Mouse (Mus musculus): ENCODE results near the gene Gm5485. TPM values are rescaled to one million over a fixed set of nuclear protein-coding genes. Genes with fewer than 3 reads are reported as not detected.

Gm5485 gene
- 0.62 and 0.73 TPM in 2 replicates for polyA plus RNA-seq (2014; fragmentation: Nextera tagmentation; extraction: Ambion mirVana)

DNA sequence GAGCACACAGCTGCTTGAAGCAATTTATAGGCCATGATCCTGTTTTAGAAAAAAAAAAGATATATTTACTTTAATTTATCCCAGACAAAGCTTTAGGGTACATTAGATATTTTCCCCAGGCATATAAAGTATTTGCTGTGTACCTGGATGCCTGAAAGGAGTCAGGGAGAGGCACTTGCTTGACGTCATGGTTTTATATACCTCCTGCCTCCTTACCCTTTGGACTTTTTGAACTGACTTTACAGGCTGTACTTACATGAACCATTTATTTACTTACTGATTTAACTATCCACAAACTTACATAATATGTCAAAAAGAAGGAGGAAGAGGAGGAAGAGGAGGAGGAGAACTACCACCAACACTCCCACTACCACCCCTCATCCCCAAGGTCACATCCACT lies at the start of gene Gm5485:
Gene Gm5485, minus strand, starts transcription at position 171 of the 400 bp plus-strand sequence.
- DNase-seq (ENCODE audit: low spot score) (no peak), ATAC-seq (replicated peaks; ENCODE audit: low FRiP score, low TSS enrichment, low read depth) (peak; percentile 73)
- H3K9ac ChIP-seq (ENCODE audit: low read length): no peak within 1 kb of the TSS
- H3K4me3 ChIP-seq (ENCODE audit: low read depth, low read length): no peak within 1 kb of the TSS
- WGBS: 54% methylated on average over 1 of the region's 1 CpGs
- peaks cover 9% of the 10 kb centered on the region; the same call in 1 of the 2 replicates for H3K4me1 ChIP-seq (replicated peaks; ENCODE audit: control insufficient read depth, insufficient read depth, low read length)
- H3K27ac ChIP-seq (ENCODE audit: low read depth): no peak within 1 kb of the TSS
- no peaks in the 10 kb centered on the region for H3K9me3 ChIP-seq (ENCODE audit: control insufficient read depth, low read length)
- H3K4me2 ChIP-seq (ENCODE audit: low read length): no peak within 1 kb of the TSS
- no peaks in the 10 kb centered on the region for H3K27me3 ChIP-seq (replicated peaks; ENCODE audit: control insufficient read depth, insufficient read depth, low read length)
- H3K36me3 ChIP-seq (ENCODE audit: control insufficient read depth, insufficient read depth, low read length): no peaks in the 10 kb centered on the region

DNA sequence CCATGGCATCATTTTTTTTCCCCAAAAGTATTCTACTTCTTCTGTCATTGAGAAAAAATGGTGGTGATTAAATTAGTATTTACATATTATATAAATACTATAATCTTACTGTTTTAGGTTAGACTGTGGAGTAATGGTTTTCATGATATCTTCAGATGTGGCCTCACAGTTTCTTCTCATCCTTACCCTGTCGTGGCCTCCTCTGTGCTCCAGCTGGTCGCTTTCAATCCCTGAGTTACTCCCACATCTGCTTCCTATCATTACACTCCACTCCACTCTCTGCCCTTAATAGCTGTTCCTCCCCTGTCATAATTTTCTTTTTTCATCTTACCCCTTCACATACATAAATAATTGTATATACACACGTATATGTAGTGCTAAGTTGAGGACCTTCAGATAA lies 41.0 kb upstream of the Gm5485 start:
- H3K9ac ChIP-seq (ENCODE audit: low read length): no peak overlapping the region
- DNase-seq (ENCODE audit: low spot score): no peak
- no peak overlapping the region for H3K27ac ChIP-seq (ENCODE audit: low read depth)
- H3K36me3 ChIP-seq (ENCODE audit: control insufficient read depth, insufficient read depth, low read length): no peaks in the 10 kb centered on the region
- WGBS: 34% methylated on average over 3 of the region's 3 CpGs
- H3K27me3 ChIP-seq (replicated peaks; ENCODE audit: control insufficient read depth, insufficient read depth, low read length): no peaks in the 10 kb centered on the region
- H3K9me3 ChIP-seq (ENCODE audit: control insufficient read depth, low read length): 0 out of 2 replicates have a peak, but pooled peaks cover 2% of the 10 kb centered on the region
- no peak overlapping the region for H3K4me2 ChIP-seq (ENCODE audit: low read length)
- no peak overlapping the region for H3K4me3 ChIP-seq (ENCODE audit: low read depth, low read length)
- H3K4me1 ChIP-seq (replicated peaks; ENCODE audit: control insufficient read depth, insufficient read depth, low read length): no peaks in the 10 kb centered on the region
- no peak for ATAC-seq (replicated peaks; ENCODE audit: low FRiP score, low TSS enrichment, low read depth)

DNA sequence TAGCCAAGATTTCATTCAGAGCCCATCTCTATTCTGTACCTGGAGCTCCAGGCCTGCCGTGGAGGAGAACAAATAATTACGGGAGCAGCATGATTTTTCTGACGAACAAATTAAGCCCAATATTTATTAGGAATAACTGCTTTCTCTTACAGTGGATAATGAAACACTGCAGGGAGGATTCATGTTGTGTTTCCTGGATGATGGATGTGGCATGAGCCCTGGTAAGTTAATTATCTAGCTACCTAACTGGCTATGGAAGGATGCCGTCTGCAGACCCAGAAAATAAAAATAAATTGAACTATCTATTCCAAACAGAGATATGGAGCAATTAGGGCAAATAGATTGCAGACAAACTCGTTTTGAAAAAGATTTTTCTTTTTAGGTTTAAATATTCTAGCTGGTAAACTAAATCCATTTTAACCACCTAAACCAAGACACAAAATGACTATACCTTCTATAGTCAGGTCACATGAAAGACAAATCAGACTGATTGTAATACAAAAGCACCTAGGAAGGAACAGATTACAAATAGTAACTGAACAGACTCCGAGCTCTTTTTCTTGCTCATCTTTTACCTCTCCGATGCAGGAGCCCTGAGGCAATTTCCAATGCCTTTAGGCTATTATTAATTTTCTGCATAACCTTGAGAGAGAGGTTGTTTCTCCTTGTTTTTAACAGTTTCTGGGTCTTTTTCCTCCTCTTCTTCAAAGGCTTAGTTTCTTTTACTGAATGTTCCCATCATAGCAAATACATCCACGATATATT lies 34.1 kb upstream of the Gm5485 start:
- Histone ChIP-seq H3K27ac (ENCODE audit: low read depth) (no peak overlapping the region), H3K27me3 (replicated peaks; ENCODE audit: control insufficient read depth, insufficient read depth, low read length) (no peaks in the 10 kb centered on the region), H3K4me3 (ENCODE audit: low read depth, low read length) (no peak overlapping the region), H3K4me2 (ENCODE audit: low read length) (no peak overlapping the region), H3K36me3 (ENCODE audit: control insufficient read depth, insufficient read depth, low read length) (no peaks in the 10 kb centered on the region), H3K4me1 (replicated peaks; ENCODE audit: control insufficient read depth, insufficient read depth, low read length) (no peaks in the 10 kb centered on the region), H3K9me3 (ENCODE audit: control insufficient read depth, low read length) (no peaks in the 10 kb centered on the region), H3K9ac (ENCODE audit: low read length) (no peak overlapping the region)
- 71% methylated on average over 8 of the region's 8 CpGs for WGBS
- no peak for DNase-seq (ENCODE audit: low spot score)
- no peak for ATAC-seq (replicated peaks; ENCODE audit: low FRiP score, low TSS enrichment, low read depth)

DNA sequence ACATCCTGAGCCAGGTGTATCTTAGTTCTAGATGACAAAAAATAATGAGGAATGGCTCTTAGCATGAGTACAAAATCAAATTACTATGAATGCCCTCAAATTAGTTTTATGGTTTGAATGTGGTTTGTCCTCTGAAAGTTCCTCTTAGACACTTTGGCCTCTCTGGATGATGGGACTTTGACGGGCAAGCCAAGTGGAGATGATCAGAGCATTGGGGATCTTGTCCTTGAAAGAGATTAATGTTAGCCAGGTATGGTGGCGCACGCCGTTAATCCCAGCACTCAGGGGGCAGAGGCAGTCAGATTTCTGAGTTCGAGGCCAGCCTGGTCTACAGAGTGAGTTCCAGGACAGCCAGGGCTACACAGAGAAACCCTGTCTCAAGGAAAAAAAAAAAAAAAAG lies 32.4 kb upstream of the Gm5485 start:
- H3K4me2 ChIP-seq (ENCODE audit: low read length): no peak overlapping the region
- DNase-seq (ENCODE audit: low spot score): no peak
- no peaks in the 10 kb centered on the region for H3K4me1 ChIP-seq (replicated peaks; ENCODE audit: control insufficient read depth, insufficient read depth, low read length)
- H3K27ac ChIP-seq (ENCODE audit: low read depth): no peak overlapping the region
- ATAC-seq (replicated peaks; ENCODE audit: low FRiP score, low TSS enrichment, low read depth): no peak
- WGBS: 92% methylated on average over 5 of the region's 5 CpGs
- no peaks in the 10 kb centered on the region for H3K36me3 ChIP-seq (ENCODE audit: control insufficient read depth, insufficient read depth, low read length)
- no peak overlapping the region for H3K4me3 ChIP-seq (ENCODE audit: low read depth, low read length)
- H3K9ac ChIP-seq (ENCODE audit: low read length): no peak overlapping the region
- no peaks in the 10 kb centered on the region for H3K9me3 ChIP-seq (ENCODE audit: control insufficient read depth, low read length)
- no peaks in the 10 kb centered on the region for H3K27me3 ChIP-seq (replicated peaks; ENCODE audit: control insufficient read depth, insufficient read depth, low read length)

DNA sequence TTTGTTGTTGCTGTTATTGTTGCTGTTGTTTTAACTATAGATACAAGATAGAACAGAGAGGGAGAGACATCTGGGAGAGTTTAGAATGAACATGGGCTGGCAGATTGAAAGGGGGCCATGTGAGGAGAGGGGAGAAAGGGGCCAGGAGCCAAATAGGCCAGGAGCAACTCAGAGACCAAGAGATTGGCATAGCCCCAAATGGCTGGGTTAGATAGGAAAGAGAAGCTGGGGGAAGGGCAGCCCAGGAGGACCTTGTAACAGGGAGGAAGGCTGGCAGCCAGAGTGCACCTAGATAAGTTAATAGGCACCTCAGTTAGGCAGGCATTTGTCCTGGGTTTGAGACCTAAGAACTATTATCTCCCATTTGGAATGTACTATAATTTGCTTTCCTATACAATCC lies 25.3 kb upstream of the Gm5485 start:
- Histone ChIP-seq H3K4me2 (ENCODE audit: low read length) (no peak overlapping the region), H3K36me3 (ENCODE audit: control insufficient read depth, insufficient read depth, low read length) (no peaks in the 10 kb centered on the region), H3K9ac (ENCODE audit: low read length) (no peak overlapping the region), H3K27ac (ENCODE audit: low read depth) (no peak overlapping the region), H3K27me3 (replicated peaks; ENCODE audit: control insufficient read depth, insufficient read depth, low read length) (no peaks in the 10 kb centered on the region), H3K4me3 (ENCODE audit: low read depth, low read length) (no peak overlapping the region), H3K4me1 (replicated peaks; ENCODE audit: control insufficient read depth, insufficient read depth, low read length) (no peaks in the 10 kb centered on the region), H3K9me3 (ENCODE audit: control insufficient read depth, low read length) (no peaks in the 10 kb centered on the region)
- ATAC-seq (replicated peaks; ENCODE audit: low FRiP score, low TSS enrichment, low read depth) (no peak), DNase-seq (ENCODE audit: low spot score) (no peak)

GRCm38 (mm10) chr16:48435454-48435853 lies 23.2 kb upstream of the Gm5485 start:
- no peak overlapping the region for H3K9ac ChIP-seq (ENCODE audit: low read length)
- no peaks in the 10 kb centered on the region for H3K9me3 ChIP-seq (ENCODE audit: control insufficient read depth, low read length)
- no peak overlapping the region for H3K27ac ChIP-seq (ENCODE audit: low read depth)
- no peaks in the 10 kb centered on the region for H3K36me3 ChIP-seq (ENCODE audit: control insufficient read depth, insufficient read depth, low read length)
- no peak overlapping the region for H3K4me2 ChIP-seq (ENCODE audit: low read length)
- WGBS: 17% methylated on average over 1 of the region's 1 CpGs
- DNase-seq (ENCODE audit: low spot score): no peak
- no peaks in the 10 kb centered on the region for H3K27me3 ChIP-seq (replicated peaks; ENCODE audit: control insufficient read depth, insufficient read depth, low read length)
- no peak overlapping the region for H3K4me3 ChIP-seq (ENCODE audit: low read depth, low read length)
- no peaks in the 10 kb centered on the region for H3K4me1 ChIP-seq (replicated peaks; ENCODE audit: control insufficient read depth, insufficient read depth, low read length)
- ATAC-seq (replicated peaks; ENCODE audit: low FRiP score, low TSS enrichment, low read depth): no peak

DNA sequence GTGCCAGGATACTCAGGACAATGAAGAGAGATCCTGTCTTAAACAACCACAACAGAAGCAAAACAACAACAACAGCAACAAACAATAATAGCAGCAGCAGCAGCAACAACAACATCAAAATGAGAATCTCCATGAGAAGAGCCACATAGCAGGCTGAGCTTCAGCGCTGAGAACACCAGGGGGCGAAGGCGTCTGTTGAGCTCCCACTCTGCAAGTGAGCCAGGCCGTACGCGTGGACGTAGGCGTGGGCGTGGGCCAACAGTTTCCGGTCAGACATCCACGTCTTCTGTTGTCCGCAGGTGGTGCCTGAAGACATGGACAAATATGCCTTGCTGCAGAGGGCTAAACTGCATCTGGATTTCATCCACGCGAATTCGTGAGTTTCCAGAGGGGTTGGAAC lies 18.8 kb upstream of the Gm5485 start, which contains the start of gene Morc1:
Gene Morc1, plus strand, starts transcription at position 211 of the 400 bp plus-strand sequence.
- H3K36me3 ChIP-seq (ENCODE audit: control insufficient read depth, insufficient read depth, low read length): no peaks in the 10 kb centered on the region
- no peak for ATAC-seq (replicated peaks; ENCODE audit: low FRiP score, low TSS enrichment, low read depth)
- no peak within 1 kb of the TSS for H3K27ac ChIP-seq (ENCODE audit: low read depth)
- 92% methylated on average over 15 of the region's 15 CpGs for WGBS
- H3K4me2 ChIP-seq (ENCODE audit: low read length): no peak within 1 kb of the TSS
- no peaks in the 10 kb centered on the region for H3K27me3 ChIP-seq (replicated peaks; ENCODE audit: control insufficient read depth, insufficient read depth, low read length)
- no peaks in the 10 kb centered on the region for H3K4me1 ChIP-seq (replicated peaks; ENCODE audit: control insufficient read depth, insufficient read depth, low read length)
- no peak within 1 kb of the TSS for H3K9ac ChIP-seq (ENCODE audit: low read length)
- no peak within 1 kb of the TSS for H3K4me3 ChIP-seq (ENCODE audit: low read depth, low read length)
- no peaks in the 10 kb centered on the region for H3K9me3 ChIP-seq (ENCODE audit: control insufficient read depth, low read length)
- DNase-seq (ENCODE audit: low spot score): no peak

DNA sequence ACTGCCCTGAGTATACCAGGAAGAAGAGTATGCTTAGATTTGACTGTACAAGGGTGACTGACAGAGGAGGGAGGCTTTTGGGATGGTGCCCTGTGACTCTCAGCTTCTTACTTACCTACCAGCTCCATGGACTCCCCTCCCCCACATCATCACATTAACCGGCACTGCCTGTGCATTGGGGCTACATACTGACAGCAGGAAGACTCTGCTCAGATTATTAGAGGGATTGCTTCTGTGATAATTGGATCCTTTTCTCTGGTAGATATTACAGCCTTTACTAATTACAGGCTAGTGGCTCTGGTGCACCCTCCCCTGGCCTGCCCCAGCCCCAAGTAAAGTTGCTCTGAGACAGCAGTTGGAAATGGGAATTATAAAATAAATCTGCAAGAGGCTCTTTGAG lies 17.2 kb upstream of the Gm5485 start:
- H3K27ac ChIP-seq (ENCODE audit: low read depth): no peak overlapping the region
- 50% methylated on average over 1 of the region's 1 CpGs for WGBS
- no peak overlapping the region for H3K4me2 ChIP-seq (ENCODE audit: low read length)
- DNase-seq (ENCODE audit: low spot score): no peak
- no peak overlapping the region for H3K4me3 ChIP-seq (ENCODE audit: low read depth, low read length)
- H3K36me3 ChIP-seq (ENCODE audit: control insufficient read depth, insufficient read depth, low read length): no peaks in the 10 kb centered on the region
- no peak overlapping the region for H3K9ac ChIP-seq (ENCODE audit: low read length)
- no peaks in the 10 kb centered on the region for H3K4me1 ChIP-seq (replicated peaks; ENCODE audit: control insufficient read depth, insufficient read depth, low read length)
- ATAC-seq (replicated peaks; ENCODE audit: low FRiP score, low TSS enrichment, low read depth): no peak
- no peaks in the 10 kb centered on the region for H3K9me3 ChIP-seq (ENCODE audit: control insufficient read depth, low read length)
- H3K27me3 ChIP-seq (replicated peaks; ENCODE audit: control insufficient read depth, insufficient read depth, low read length): no peaks in the 10 kb centered on the region

DNA sequence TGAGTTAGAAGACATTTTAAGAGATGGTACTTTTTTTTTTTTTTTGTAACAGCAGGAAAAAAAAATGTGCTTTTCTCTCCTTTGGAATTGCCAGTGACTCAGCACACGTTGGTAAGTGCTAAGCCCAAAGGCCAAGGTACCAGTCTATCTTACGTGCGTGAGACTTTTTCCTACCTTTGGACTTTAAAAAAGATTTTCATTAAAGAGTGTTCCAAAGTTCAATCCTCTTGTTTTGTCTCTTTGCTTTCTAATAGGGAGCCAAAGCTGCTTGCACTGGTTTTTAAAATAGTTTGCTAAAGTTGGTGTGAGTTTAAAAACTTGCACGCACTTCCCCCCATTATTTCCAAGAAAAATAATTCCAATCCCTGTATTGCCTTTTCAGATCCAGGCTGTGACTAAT lies 11.9 kb upstream of the Gm5485 start:
- H3K4me1 ChIP-seq (replicated peaks; ENCODE audit: control insufficient read depth, insufficient read depth, low read length): no peaks in the 10 kb centered on the region
- no peaks in the 10 kb centered on the region for H3K9me3 ChIP-seq (ENCODE audit: control insufficient read depth, low read length)
- no peaks in the 10 kb centered on the region for H3K27me3 ChIP-seq (replicated peaks; ENCODE audit: control insufficient read depth, insufficient read depth, low read length)
- no peak overlapping the region for H3K9ac ChIP-seq (ENCODE audit: low read length)
- H3K4me3 ChIP-seq (ENCODE audit: low read depth, low read length): no peak overlapping the region
- no peak overlapping the region for H3K27ac ChIP-seq (ENCODE audit: low read depth)
- no peak for ATAC-seq (replicated peaks; ENCODE audit: low FRiP score, low TSS enrichment, low read depth)
- 92% methylated on average over 4 of the region's 4 CpGs for WGBS
- H3K36me3 ChIP-seq (ENCODE audit: control insufficient read depth, insufficient read depth, low read length): no peaks in the 10 kb centered on the region
- no peak for DNase-seq (ENCODE audit: low spot score)
- H3K4me2 ChIP-seq (ENCODE audit: low read length): no peak overlapping the region

Data from intestine, embryonic 14.5 days (tissue).